ENCODE assay signal across 8 mouse cellular contexts in genomic region chr9:67213275-67213674, GRCm38 (mm10).
A peak's percentile ranks its signal among the peaks of the same experiment; 100 is the strongest.
DNase-seq lines count a peak whose midpoint lies in the region; ATAC-seq and TF ChIP-seq lines count a peak whose summit lies in the region.

No protein-coding gene starts in this region.

- H3K27ac ChIP-seq in heart, embryonic 12.5 days (ENCODE audit: poor library complexity, severe bottlenecking) = 0 out of 2 replicates have a peak overlapping the region, but pooled peaks have one; percentile 39

- DNase-seq in adrenal gland, adult 8-10 months = peak; percentile 64
- peak; percentile 79 for DNase-seq in embryo, embryonic 9.5 days (ENCODE audit: extremely low spot score)
- DNase-seq in kidney, postnatal 4 days = peak; percentile 94
- peak; percentile 50 to 65 for DNase-seq in lung, adult 18-20 months
- DNase-seq in right cerebral cortex, postnatal 36 days (ENCODE audit: low spot score in 2 of 2) = peak; percentile 23 to 59
- DNase-seq in T-cell, adult 2 months (ENCODE audit: low spot score) = no peak

- H3K27me3 ChIP-seq in C2C12 (ENCODE audit: control insufficient read depth, insufficient read depth, insufficient read length) = no peaks in the 10 kb centered on the region
- no peaks in the 10 kb centered on the region for H3K27me3 ChIP-seq in heart, embryonic 12.5 days (replicated peaks)

- 0 out of 2 replicates have a peak overlapping the region, but pooled peaks have one; percentile 25 for H3K4me2 ChIP-seq in heart, embryonic 12.5 days

- H3K36me3 ChIP-seq in C2C12 (ENCODE audit: control insufficient read depth, insufficient read depth) = no peaks in the 10 kb centered on the region
- no peaks in the 10 kb centered on the region for H3K36me3 ChIP-seq in heart, embryonic 12.5 days

- H3ac ChIP-seq in C2C12 (ENCODE audit: control insufficient read depth, insufficient read length, low read depth) = no peak overlapping the region

- ATAC-seq in heart, embryonic 12.5 days (ENCODE audit: insufficient number of reproducible peaks, low FRiP score) = peak; percentile 65; the same call in 1 of the 2 replicates

- no peaks in the 10 kb centered on the region for H3K79me2 ChIP-seq in C2C12 (ENCODE audit: control insufficient read depth, insufficient read depth)

- 59% methylated on average over 6 of the region's 6 CpGs for WGBS in heart, embryonic 12.5 days

- H3K79me3 ChIP-seq in C2C12 (ENCODE audit: low read depth) = no peaks in the 10 kb centered on the region

- no peaks in the 10 kb centered on the region for H3K9me3 ChIP-seq in heart, embryonic 12.5 days (replicated peaks)

- H3K4me1 ChIP-seq in heart, embryonic 12.5 days (replicated peaks) = peaks cover 55% of the 10 kb centered on the region

- TF ChIP-seq CTCF in C2C12 (IDR thresholded peaks at IDR 0.05; ENCODE audit: control insufficient read depth, insufficient read depth, insufficient read length) = peak; percentile 84

- H3K4me3 ChIP-seq in C2C12 (ENCODE audit: insufficient read depth, poor library complexity, severe bottlenecking) = no peak overlapping the region
- H3K4me3 ChIP-seq in heart, embryonic 12.5 days = no peak overlapping the region

- H3K9ac ChIP-seq in heart, embryonic 12.5 days = no peak overlapping the region

TF ChIP-seq in C2C12, 6 proteins besides CTCF, POLR2A, EP300 and RAD21:
- TF ChIP-seq MAX (IDR thresholded peaks at IDR 0.05) (no peak), USF1 (IDR thresholded peaks at IDR 0.05; ENCODE audit: low read depth) (no peak), FOSL1 (IDR thresholded peaks at IDR 0.05; ENCODE audit: insufficient read depth, low read length, poor library complexity, severe bottlenecking) (no peak), CEBPB (IDR thresholded peaks at IDR 0.05; ENCODE audit: low read depth) (no peak), MYOG (IDR thresholded peaks at IDR 0.05; ENCODE audit: control insufficient read depth, extremely low read depth, insufficient read length) (no peak), MYOD1 (IDR thresholded peaks at IDR 0.05; ENCODE audit: control insufficient read depth, insufficient read length, low read depth) (no peak)
